Mouse (Mus musculus) testis, adult 2 months (tissue): Measurements from ENCODE around the gene Mcm9.

Experiments
- CTCF ChIP-seq: fragments of 200-500 bp; IDR thresholded peaks from 2 replicates; pipeline ENCODE4 v1.5.1; 2012; ENCODE audit warnings: low read depth, mild to moderate bottlenecking, inconsistent platforms, low read length, moderate library complexity; ENCODE audit not compliant: control insufficient read depth, insufficient read depth, insufficient replicate concordance
- POLR2A ChIP-seq: fragments of 200-500 bp; IDR thresholded peaks from 2 replicates; pipeline ENCODE4 v1.6.1; 2012; ENCODE audit warnings: low read depth, mild to moderate bottlenecking, inconsistent platforms, low read length, moderate library complexity; ENCODE audit not compliant: control insufficient read depth

- TF ChIP-seq POLR2A (no peak), CTCF (no peak)
These were observed 64.7 kb downstream of the Mcm9 start for GRCm38 (mm10) chr10:53565538-53565937.
